Mouse (Mus musculus) cerebellum, adult 11-12 months (tissue): Measurements from ENCODE around the gene Ifng.
"Not testable (repeated sequence)": the region's sequence is repeated elsewhere in the genome, so short reads cannot be mapped to it uniquely, and the experiment has no call there.

Experiments used
- DNase-seq: peaks from one replicate; pipeline ENCODE4 v3.0.0; 2022

The Ifng gene

DNA sequence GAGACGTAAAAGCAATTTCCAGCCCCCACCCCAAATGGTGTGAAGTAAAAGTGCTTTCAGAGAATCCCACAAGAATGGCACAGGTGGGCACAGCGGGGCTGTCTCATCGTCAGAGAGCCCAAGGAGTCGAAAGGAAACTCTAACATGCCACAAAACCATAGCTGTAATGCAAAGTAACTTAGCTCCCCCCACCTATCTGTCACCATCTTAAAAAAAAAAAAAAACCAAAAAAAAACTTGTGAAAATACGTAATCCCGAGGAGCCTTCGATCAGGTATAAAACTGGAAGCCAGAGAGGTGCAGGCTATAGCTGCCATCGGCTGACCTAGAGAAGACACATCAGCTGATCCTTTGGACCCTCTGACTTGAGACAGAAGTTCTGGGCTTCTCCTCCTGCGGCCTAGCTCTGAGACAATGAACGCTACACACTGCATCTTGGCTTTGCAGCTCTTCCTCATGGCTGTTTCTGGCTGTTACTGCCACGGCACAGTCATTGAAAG, at the start of gene Ifng:
Gene Ifng, plus strand, starts transcription at position 305 of the 499 bp plus-strand sequence.
- no peak for DNase-seq

DNA sequence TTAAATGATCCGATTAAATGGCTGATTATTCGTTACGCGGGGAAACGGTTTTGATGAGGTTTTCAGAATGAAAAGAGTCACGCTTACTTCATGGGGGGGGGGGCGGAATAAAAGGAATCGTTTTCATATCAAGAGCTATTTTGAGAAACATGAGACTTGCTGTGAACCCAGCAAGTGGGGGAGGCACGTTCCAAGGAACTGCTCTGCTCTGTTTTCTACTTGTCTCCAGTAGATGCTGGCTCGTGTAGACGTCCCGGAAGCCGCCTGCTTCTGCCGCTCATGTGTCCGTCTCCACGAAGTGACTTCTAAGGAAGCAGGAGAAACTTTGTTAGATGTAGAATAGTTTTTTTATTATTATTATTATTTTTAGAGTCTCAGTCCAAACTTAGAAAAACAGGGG, 40.9 kb upstream of the Ifng start:
- no peak for DNase-seq

DNA sequence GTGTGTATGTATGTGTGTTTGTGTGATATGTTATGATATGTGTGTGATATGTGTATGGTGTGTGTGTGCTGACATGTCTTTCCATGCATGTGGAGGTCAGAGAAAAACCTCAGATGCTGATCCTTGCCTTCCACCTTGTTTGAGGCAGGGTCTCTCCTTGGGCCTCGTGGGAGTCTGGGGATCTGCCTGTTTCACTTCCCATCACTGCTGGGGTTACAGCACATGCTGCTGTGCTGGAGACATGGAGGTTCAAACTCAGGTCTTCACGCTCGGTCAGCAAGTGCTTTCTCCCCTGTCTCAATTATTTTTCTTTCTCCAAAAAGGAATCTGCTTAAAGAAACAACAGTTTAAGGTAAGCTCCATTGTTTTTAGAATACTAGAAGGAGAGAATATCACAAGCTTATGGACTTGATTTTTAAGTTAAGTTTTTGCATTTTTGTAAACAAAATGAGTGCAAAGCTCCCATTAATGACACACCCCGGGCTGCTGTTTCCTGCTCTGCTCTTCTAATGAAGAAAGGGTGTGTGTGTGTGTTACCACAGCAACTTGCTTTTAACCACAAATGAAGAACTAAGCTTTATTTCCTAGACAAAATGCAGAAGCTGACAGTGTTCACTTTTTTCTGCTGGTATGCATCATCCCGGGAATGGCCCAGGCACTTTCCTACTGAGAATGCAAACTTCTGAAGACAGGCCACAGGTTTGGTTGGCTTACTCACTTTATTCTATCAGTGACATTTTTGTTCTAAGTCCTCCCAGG, 34.2 kb upstream of the Ifng start:
- DNase-seq, result no peak

GRCm38 (mm10) chr10:118411377-118411776, 29.5 kb upstream of the Ifng start:
- no peak for DNase-seq

- no peak for DNase-seq
Observed at GRCm38 (mm10) chr10:118412774-118413173, 28.1 kb upstream of the Ifng start.

- no peak for DNase-seq
Observed at GRCm38 (mm10) chr10:118419000-118419425, 21.8 kb upstream of the Ifng start.

DNA sequence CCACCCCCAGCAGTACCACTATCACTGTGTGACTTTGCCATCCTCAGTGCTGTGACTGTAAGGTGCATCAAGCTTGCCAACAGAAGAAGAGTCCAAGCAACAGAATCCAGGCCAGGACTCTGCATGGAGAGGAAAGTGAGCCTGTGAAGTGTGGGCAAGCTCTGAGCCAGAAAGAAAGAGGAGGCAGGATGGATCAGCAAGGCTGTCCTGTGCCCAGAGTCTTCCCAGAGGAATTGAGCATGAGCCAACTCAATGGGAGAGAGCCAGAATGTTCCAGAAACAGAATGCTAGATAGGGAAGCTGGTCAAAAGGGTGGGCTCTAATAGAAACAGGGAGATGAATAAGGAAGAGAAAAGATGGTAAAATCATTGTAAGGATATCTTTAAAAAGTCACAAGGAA, 19.9 kb upstream of the Ifng start:
- DNase-seq, result no peak

GRCm38 (mm10) chr10:118435501-118435900, 5.3 kb upstream of the Ifng start:
- no peak for DNase-seq

GRCm38 (mm10) chr10:118441898-118442297, 1.1 kb downstream of the Ifng start:
- no peak for DNase-seq

DNA sequence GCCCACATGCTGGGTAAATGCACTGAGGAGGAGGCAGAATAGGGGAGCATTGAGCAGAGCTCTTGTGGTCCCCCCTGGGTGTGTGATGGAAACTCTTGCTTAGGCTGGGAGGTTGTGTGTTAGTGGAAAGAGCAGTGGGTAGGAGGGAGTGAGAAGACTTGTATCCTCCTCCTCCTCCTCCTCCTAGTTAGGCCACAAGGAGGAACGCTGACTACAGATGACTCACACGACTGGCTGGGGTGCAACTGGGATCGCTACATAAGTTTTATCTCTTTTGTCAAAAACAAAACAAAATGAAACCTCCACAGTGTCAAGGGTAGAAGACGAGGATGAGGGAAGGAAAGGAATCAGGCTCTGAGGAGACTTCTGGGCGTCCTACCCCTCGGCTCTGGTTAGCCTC, 2.2 kb downstream of the Ifng start:
- DNase-seq, result no peak

DNA sequence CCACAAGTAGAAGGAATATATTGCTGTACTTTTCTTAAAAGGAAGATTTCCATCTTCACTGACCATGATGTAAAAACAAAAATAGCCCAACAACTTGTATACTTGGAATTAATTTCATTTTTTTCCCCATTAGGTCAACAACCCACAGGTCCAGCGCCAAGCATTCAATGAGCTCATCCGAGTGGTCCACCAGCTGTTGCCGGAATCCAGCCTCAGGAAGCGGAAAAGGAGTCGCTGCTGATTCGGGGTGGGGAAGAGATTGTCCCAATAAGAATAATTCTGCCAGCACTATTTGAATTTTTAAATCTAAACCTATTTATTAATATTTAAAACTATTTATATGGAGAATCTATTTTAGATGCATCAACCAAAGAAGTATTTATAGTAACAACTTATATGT, 4.2 kb downstream of the Ifng start:
- no peak for DNase-seq

DNA sequence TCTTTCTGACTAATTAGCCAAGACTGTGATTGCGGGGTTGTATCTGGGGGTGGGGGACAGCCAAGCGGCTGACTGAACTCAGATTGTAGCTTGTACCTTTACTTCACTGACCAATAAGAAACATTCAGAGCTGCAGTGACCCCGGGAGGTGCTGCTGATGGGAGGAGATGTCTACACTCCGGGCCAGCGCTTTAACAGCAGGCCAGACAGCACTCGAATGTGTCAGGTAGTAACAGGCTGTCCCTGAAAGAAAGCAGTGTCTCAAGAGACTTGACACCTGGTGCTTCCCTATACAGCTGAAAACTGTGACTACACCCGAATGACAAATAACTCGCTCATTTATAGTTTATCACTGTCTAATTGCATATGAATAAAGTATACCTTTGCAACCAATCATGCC, 4.7 kb downstream of the Ifng start:
- no peak for DNase-seq

DNA sequence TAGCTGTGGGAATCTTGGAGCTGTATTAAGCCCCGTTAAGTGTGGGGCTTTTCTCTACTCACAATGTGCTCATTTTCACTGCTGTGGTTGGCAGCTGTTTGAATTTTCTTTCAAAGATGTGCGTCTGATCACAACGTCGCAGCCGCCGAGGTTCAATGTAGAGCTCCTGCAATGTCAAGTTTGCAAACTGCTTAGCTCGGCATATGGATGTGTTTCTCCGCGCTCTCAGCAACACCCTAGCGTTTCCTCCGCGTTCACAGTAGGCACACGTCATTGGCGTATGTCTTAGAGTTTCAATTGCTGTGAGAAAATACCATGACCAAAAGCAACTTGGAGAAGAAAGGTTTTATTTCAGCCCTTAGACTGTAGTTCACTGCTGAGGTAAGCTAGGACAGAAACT, 5.1 kb downstream of the Ifng start:
- DNase-seq, result no peak

GRCm38 (mm10) chr10:118451747-118452146, 10.9 kb downstream of the Ifng start:
- no peak for DNase-seq

DNA sequence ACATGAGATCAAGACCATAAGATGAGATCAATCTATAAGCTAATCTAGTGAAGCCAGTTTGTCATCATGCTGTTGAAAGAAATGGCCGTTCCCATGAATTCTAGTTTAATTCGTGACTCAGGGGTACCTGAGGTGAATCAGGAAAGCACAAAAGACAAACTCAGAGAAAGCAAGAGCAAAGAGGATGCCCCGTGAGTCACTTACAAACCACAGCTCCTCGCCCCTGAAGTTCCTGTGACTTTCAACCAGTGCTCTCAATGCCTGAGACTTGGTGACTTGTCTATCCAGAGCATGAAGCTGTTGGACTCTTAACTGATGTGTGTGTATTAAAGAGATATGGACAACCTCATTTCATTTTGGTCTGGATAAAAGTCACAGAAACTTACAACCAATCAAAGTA, 17.9 kb downstream of the Ifng start:
- DNase-seq, result no peak

DNA sequence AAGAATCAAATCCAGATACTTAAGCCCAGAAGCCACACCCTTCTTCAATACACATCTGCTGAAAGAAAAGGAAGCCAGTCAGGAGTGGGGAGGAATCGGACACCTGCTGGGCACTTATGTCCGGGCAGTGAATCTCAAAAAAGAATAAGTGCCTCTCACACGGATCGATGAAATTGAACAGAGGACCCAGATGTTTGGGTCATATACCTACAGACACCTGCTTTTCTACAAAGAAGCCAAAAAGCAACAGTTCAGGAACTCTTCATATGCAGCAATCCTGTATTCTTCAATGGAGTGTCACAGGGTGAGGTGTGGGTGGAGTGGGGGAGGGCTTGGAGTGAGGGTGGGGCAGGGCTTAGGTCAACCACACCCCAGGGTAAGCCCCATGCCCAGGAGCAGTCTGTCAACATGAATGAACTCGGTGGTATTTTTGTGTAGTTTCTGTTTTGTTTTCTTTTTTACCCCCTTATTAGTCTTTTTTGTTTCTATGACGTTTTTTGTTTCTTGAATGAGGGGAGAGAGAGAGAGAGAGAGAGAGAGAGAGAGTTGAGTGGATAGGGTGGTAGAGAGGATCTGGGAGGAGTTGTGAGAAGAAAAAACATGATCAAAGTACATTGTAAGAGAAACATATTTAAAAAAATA, 20.4 kb downstream of the Ifng start:
- DNase-seq, result no peak

DNA sequence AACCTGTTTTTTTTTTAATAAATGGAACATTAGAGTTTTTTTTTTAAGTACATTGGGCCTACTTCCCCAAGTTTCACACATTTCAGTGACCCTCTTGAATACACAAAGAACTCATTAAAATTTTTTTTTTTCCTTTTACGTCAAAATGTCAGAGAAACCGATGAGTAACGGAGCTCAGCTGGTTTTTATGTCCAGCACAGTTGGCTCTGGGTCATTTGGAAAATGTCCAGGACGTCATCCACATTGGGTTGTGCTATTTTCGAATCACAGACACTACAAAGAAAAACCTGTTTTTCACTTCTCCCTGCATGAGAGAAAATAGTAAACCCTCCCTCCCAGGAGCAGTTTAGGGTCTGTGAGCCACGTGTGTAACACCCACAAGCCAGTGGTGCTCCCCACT, 25.6 kb downstream of the Ifng start:
- no peak for DNase-seq

GRCm38 (mm10) chr10:118469047-118469446, 28.2 kb downstream of the Ifng start:
- DNase-seq, result no peak

GRCm38 (mm10) chr10:118470296-118470957, 29.6 kb downstream of the Ifng start:
- DNase-seq, result no peak

- DNase-seq, result not testable (repeated sequence)
Observed at GRCm38 (mm10) chr10:118472846-118473245, 32.0 kb downstream of the Ifng start.

- DNase-seq, result no peak
Observed at GRCm38 (mm10) chr10:118476696-118477095, 35.9 kb downstream of the Ifng start.

DNA sequence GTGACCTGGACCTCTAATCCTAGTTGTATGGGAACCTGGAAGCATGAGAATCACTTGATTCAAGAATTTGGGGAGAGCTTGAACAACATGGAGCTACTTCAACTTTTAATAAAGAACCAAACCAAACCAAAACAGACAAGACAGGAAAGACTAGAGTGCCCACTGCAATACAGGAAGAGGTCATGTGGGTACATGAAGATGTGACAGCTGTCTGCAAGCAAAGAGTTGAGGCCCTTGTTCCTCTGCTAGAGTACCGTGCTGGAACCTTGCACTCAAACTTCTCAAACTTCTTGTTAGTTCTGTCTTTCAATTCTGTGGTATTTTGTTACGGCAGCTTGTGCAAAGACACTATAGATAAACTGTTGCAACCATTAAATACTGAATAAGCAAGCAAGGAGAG, 36.5 kb downstream of the Ifng start:
- no peak for DNase-seq

GRCm38 (mm10) chr10:118479244-118479643, 38.4 kb downstream of the Ifng start:
- DNase-seq, result no peak

GRCm38 (mm10) chr10:118480118-118480517, 39.3 kb downstream of the Ifng start:
- no peak for DNase-seq
